Mouse (Mus musculus): Measurements from ENCODE around the gene Wdr20. TPM values are rescaled to one million over a fixed set of nuclear protein-coding genes. Genes with fewer than 3 reads are reported as not detected.

Gene Wdr20
- polyA plus RNA-seq, 1 experiment from 2014 or later: 25.3 TPM

DNA sequence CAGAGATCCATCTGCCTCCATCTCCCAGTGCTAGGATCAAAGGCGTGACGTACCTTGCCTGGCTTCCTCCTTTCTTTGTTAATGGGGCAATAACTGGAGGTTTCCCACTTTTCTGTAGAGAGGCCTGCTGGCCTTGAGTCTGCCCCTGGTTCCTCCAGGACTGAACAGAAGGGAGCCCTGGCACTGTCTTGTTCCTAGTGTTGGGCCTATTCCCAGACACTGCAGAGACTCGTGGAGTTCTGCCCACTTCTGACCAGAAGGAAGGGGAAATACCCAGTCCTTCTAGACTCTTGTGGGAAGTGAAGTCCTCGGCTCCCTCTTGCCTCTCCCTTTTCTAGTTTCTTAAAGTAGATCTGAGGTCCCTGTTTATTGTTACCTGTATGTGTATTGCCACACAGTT lies 48.5 kb downstream of the Wdr20 start:
- 0 out of 2 replicates have a peak, but pooled peaks cover 4% of the 10 kb centered on the region for H3K36me3 ChIP-seq
- no peaks in the 10 kb centered on the region for H3K27me3 ChIP-seq (replicated peaks)
- H3K27ac ChIP-seq: no peak overlapping the region
- H3K4me2 ChIP-seq: no peak overlapping the region
- no peak for ATAC-seq (ENCODE audit: insufficient read depth, low FRiP score, low read depth)
- H3K4me1 ChIP-seq: no peaks in the 10 kb centered on the region
- no peak overlapping the region for H3K4me3 ChIP-seq (replicated peaks)
- no peaks in the 10 kb centered on the region for H3K9me3 ChIP-seq
- WGBS: 84% methylated on average over 4 of the region's 4 CpGs
- H3K9ac ChIP-seq: no peak overlapping the region

DNA sequence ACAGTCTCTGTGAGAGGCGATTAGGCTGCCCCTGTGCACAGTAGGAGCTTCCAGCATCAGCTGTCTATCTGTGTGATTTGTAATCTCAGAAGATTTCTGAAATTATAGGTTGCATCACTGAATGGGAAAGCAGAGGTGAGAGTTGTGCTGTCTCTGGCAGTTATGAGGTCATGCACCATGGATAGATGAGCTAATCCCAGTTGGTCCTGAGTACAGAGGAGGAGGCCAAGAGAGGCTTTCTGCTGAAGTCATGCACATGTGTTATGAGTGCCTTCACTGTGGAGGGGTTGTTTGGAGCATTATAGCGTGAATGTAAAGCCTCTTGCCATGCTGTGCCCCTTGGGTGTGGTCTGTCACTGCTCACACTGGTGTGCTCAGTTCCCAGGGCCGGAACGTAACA lies 52.8 kb downstream of the Wdr20 start:
- Histone ChIP-seq H3K4me3 (replicated peaks) (no peak overlapping the region), H3K4me1 (no peaks in the 10 kb centered on the region), H3K36me3 (no peaks in the 10 kb centered on the region), H3K27ac (no peak overlapping the region), H3K4me2 (no peak overlapping the region), H3K9me3 (no peaks in the 10 kb centered on the region), H3K27me3 (replicated peaks) (no peaks in the 10 kb centered on the region), H3K9ac (no peak overlapping the region)
- no peak for ATAC-seq (ENCODE audit: insufficient read depth, low FRiP score, low read depth)
- 85% methylated on average over 4 of the region's 4 CpGs for WGBS

DNA sequence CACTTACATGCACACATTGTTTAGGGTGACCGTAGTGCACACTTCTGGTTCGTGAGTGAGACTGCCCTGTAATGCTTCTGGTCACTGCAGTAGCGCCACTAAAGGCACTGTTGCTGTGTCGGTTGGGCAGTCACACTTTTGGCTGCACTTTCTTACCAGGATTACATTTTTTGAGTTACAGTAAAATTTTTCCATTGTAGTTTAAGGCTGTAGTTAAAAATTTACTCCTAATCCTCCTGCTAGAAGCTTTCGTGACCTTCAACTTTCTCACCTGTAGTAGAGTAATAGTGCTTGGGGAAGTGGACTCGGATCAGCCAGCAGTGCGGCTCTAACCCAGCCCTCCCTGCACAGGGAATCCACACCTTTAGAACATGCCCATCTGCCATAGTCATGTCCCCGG lies 53.3 kb downstream of the Wdr20 start:
- ATAC-seq (ENCODE audit: insufficient read depth, low FRiP score, low read depth): no peak
- Histone ChIP-seq H3K9ac (no peak overlapping the region), H3K27ac (no peak overlapping the region), H3K9me3 (no peaks in the 10 kb centered on the region), H3K4me3 (replicated peaks) (no peak overlapping the region), H3K4me1 (no peaks in the 10 kb centered on the region), H3K4me2 (no peak overlapping the region), H3K36me3 (no peaks in the 10 kb centered on the region), H3K27me3 (replicated peaks) (no peaks in the 10 kb centered on the region)
- 87% methylated on average over 8 of the region's 8 CpGs for WGBS

- Histone ChIP-seq H3K27me3 (replicated peaks) (no peaks in the 10 kb centered on the region), H3K9ac (no peak overlapping the region), H3K27ac (no peak overlapping the region), H3K4me2 (no peak overlapping the region), H3K9me3 (no peaks in the 10 kb centered on the region), H3K36me3 (no peaks in the 10 kb centered on the region), H3K4me3 (replicated peaks) (no peak overlapping the region), H3K4me1 (no peaks in the 10 kb centered on the region)
- ATAC-seq (ENCODE audit: insufficient read depth, low FRiP score, low read depth): no peak
- 77% methylated on average over 6 of the region's 6 CpGs for WGBS
These were observed 57.3 kb downstream of the Wdr20 start for GRCm38 (mm10) chr12:110795035-110795434.

- WGBS: 64% methylated on average over 6 of the region's 6 CpGs
- no peaks in the 10 kb centered on the region for H3K27me3 ChIP-seq (replicated peaks)
These were observed 59.0 kb downstream of the Wdr20 start for GRCm38 (mm10) chr12:110796748-110797147.

DNA sequence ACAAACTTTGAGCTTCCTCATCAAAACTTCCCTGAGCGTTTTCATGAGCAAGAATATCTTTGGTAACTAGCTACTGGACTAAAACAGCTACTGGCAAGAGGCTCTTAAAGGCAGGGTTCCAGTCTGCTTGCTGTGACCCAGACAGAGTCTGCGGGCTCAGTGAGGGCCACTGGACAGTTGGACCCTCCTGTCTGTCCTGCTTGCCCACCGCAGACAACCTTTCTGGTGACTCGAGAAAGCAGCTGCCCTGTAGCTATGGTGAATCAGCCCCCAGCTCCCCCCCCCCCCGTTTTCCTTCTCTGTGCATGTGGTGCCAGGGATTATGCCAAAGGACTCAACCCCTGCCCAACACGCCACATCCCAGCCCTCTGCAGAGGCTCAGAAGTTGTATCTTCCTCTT lies 59.5 kb downstream of the Wdr20 start:
- Histone ChIP-seq H3K4me1 (no peaks in the 10 kb centered on the region), H3K9ac (no peak overlapping the region), H3K27ac (no peak overlapping the region), H3K4me2 (no peak overlapping the region), H3K36me3 (no peaks in the 10 kb centered on the region), H3K9me3 (no peaks in the 10 kb centered on the region), H3K4me3 (replicated peaks) (no peak overlapping the region), H3K27me3 (replicated peaks) (no peaks in the 10 kb centered on the region)
- WGBS: 81% methylated on average over 6 of the region's 6 CpGs
- ATAC-seq (ENCODE audit: insufficient read depth, low FRiP score, low read depth): no peak

More at GRCm38 (mm10) chr12:110796748-110797147, 59.0 kb downstream of the Wdr20 start:
- H3K4me1 ChIP-seq: no peaks in the 10 kb centered on the region
- no peak overlapping the region for H3K4me3 ChIP-seq (replicated peaks)
- H3K9ac ChIP-seq: no peak overlapping the region
- H3K4me2 ChIP-seq: no peak overlapping the region
- H3K27ac ChIP-seq: no peak overlapping the region
- no peaks in the 10 kb centered on the region for H3K36me3 ChIP-seq
- no peaks in the 10 kb centered on the region for H3K9me3 ChIP-seq
- no peak for ATAC-seq (ENCODE audit: insufficient read depth, low FRiP score, low read depth)

- H3K36me3 ChIP-seq: no peaks in the 10 kb centered on the region
- H3K27me3 ChIP-seq (replicated peaks): no peaks in the 10 kb centered on the region
- H3K9ac ChIP-seq: no peak overlapping the region
- no peaks in the 10 kb centered on the region for H3K4me1 ChIP-seq
- H3K4me2 ChIP-seq: no peak overlapping the region
- 79% methylated on average over 10 of the region's 10 CpGs for WGBS
- H3K9me3 ChIP-seq: no peaks in the 10 kb centered on the region
- no peak overlapping the region for H3K4me3 ChIP-seq (replicated peaks)
- H3K27ac ChIP-seq: no peak overlapping the region
- no peak for ATAC-seq (ENCODE audit: insufficient read depth, low FRiP score, low read depth)
These were observed 60.2 kb downstream of the Wdr20 start for GRCm38 (mm10) chr12:110797842-110798431.

DNA sequence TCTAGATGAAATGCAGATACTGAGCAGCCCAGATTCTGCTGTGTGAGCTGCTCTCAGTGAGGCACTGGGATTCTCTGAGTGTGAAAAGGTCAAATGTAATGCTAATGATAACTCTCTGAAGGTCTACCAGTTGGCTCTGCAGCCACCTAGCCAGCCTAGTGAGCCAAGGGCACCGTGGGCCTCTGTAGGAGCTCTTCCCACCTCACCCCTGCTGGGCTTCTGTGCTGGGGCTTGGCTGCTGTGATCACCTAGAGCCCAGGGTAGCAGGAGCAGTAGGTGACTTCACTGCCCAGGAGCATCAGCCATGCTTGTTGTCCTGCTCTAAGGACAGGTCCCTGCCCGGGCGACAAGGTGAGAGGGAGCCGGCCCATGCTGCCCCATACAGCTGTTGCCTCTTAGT lies 61.5 kb downstream of the Wdr20 start:
- no peak overlapping the region for H3K4me3 ChIP-seq (replicated peaks)
- H3K27ac ChIP-seq: no peak overlapping the region
- no peak for ATAC-seq (ENCODE audit: insufficient read depth, low FRiP score, low read depth)
- H3K36me3 ChIP-seq: no peaks in the 10 kb centered on the region
- H3K9me3 ChIP-seq: no peaks in the 10 kb centered on the region
- H3K27me3 ChIP-seq (replicated peaks): no peaks in the 10 kb centered on the region
- H3K9ac ChIP-seq: no peak overlapping the region
- WGBS: 89% methylated on average over 4 of the region's 4 CpGs
- H3K4me1 ChIP-seq: no peaks in the 10 kb centered on the region
- H3K4me2 ChIP-seq: no peak overlapping the region

DNA sequence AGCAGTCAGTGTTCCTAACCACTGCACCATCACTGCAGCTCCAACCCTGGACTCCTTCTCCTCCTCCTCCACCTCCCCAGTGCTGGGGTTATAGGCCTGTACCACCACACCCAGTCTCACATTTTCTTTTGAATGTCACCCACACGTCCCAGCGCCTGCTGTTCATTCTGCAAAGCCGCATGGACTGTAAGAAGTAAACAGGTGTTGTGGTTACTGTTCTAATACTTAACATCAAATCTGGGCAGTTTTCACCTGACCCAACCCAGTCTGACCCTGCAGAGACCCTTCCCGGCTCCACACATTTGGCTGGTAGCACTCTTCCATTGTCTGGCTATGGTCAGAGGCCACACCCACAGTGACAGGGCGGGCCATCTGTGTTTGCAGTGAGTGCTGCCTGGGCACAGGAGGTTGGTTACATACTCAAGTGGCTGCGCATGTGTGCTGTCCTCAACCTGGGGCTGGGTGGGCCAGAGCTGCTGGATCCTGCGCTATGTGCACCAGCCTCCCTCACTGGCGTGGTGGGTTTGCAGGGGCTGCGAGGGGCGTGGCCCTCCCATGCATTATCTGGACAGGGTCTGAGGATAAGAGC lies 64.2 kb downstream of the Wdr20 start:
- 66% methylated on average over 10 of the region's 10 CpGs for WGBS
- no peak overlapping the region for H3K4me3 ChIP-seq (replicated peaks)
- H3K4me1 ChIP-seq: no peaks in the 10 kb centered on the region
- H3K36me3 ChIP-seq: no peaks in the 10 kb centered on the region; the same call in 1 of the 2 replicates
- no peaks in the 10 kb centered on the region for H3K27me3 ChIP-seq (replicated peaks)
- no peak overlapping the region for H3K4me2 ChIP-seq
- no peak overlapping the region for H3K27ac ChIP-seq
- H3K9me3 ChIP-seq: no peaks in the 10 kb centered on the region
- H3K9ac ChIP-seq: no peak overlapping the region
- peak; percentile 21; the same call in 1 of the 2 replicates for ATAC-seq (ENCODE audit: insufficient read depth, low FRiP score, low read depth)

DNA sequence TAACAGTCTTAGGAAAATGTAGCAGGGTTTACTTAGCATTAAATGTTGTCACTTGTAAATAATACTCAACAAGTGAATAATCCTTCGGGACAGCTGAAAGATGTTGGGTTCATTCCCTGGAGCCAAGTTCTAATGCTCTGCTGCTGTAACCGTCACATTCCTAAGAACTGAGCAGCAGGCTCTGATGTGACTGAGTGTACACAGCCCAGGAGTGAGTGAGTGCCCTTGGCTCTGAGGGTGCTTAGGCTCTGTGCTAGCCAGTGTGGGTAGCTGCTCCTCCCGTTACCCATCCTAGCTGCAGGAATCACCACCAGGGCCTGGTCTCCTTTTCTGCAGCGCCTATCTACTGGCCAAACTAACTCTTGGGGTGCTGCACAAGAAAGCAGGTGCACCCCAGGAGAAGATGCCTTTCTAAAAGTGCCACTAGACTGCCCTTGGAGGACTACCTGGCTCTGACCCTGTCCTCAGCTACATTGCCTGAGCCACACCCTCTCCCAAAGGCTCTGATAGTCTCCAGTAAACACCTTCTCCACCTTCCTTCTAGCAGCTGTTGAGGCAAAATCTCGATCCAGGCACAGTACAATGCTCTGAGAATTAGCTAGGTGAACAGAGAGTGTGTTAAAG lies 65.0 kb downstream of the Wdr20 start:
- 83% methylated on average over 5 of the region's 5 CpGs for WGBS
- Histone ChIP-seq H3K4me1 (no peaks in the 10 kb centered on the region), H3K36me3 (peaks cover 2% of the 10 kb centered on the region; the same call in 1 of the 2 replicates), H3K27ac (no peak overlapping the region), H3K4me3 (replicated peaks) (no peak overlapping the region), H3K4me2 (no peak overlapping the region), H3K9me3 (no peaks in the 10 kb centered on the region), H3K27me3 (replicated peaks) (no peaks in the 10 kb centered on the region), H3K9ac (no peak overlapping the region)
- ATAC-seq (ENCODE audit: insufficient read depth, low FRiP score, low read depth): no peak

DNA sequence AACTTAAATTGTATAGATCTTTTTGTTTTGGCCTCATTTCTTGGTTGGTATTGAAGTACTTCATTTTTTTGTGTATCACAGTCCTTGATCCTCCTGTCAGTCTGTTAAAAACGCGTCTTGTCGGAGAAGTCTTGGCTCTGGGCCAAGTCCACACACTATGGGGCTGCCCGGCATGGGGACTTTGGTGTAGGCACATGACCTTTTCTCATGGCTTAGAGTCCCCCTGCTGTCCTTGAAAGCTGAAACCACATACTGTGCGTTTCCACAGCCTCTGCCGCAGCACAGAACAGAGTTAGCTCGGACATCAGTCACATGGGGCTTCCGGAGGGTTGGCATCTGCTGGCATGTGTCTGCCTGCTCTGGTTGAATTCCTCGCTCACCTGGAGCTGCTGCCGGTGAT lies 66.5 kb downstream of the Wdr20 start:
- Histone ChIP-seq H3K27me3 (replicated peaks) (no peaks in the 10 kb centered on the region), H3K36me3 (peaks cover 2% of the 10 kb centered on the region; the same call in 1 of the 2 replicates), H3K4me1 (no peaks in the 10 kb centered on the region), H3K4me2 (no peak overlapping the region), H3K9me3 (no peaks in the 10 kb centered on the region), H3K9ac (no peak overlapping the region), H3K27ac (no peak overlapping the region), H3K4me3 (replicated peaks) (no peak overlapping the region)
- ATAC-seq (ENCODE audit: insufficient read depth, low FRiP score, low read depth): peak; percentile 63; the same call in 1 of the 2 replicates
- WGBS: 45% methylated on average over 10 of the region's 10 CpGs

DNA sequence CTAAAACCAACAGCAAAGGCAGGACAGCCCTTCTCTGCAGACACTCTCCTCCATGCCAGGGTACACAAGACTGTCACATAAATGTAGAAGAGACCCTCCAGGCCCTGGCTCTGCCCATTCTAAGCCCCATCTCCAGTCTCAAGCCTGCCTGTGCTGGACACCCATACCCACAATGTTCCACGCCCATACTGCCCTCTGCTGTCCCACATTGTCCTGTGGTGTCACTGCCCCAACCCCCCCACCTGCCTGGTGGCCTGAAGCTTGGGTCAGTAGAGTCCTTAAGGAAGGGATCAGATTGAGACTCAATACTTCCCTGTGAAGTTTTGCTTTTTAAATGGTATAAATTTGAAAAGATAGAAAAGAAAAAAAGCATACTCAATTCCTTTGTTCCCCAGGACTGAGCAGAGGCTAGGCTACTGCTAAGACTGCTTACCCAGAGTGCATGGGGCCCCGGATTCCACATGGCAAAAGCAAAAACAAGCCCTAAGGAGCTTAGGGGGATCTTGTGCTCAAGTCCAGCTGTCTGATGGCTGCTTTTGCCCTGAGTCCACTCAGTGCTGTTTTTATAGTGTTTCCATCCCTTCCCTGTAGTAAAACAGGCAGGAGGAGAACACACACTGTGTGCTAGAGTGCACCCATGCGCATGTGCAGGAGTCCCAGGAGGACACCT lies 68.7 kb downstream of the Wdr20 start:
- no peak overlapping the region for H3K27ac ChIP-seq
- no peak for ATAC-seq (ENCODE audit: insufficient read depth, low FRiP score, low read depth)
- H3K4me1 ChIP-seq: no peaks in the 10 kb centered on the region
- peaks cover 2% of the 10 kb centered on the region; the same call in 1 of the 2 replicates for H3K36me3 ChIP-seq
- WGBS: 67% methylated on average over 3 of the region's 3 CpGs
- H3K4me2 ChIP-seq: no peak overlapping the region
- no peak overlapping the region for H3K9ac ChIP-seq
- H3K27me3 ChIP-seq (replicated peaks): no peaks in the 10 kb centered on the region
- no peak overlapping the region for H3K4me3 ChIP-seq (replicated peaks)
- no peaks in the 10 kb centered on the region for H3K9me3 ChIP-seq

All from stomach, embryonic 15.5 days (tissue).